Mouse (Mus musculus): Measurements from ENCODE around the gene Arl13b. TPM values are rescaled to one million over a fixed set of nuclear protein-coding genes. Genes with fewer than 3 reads are reported as not detected.

The Arl13b gene
- total RNA-seq, 2 experiments from 2014 or later, result 12.0 to 12.7 TPM

Small RNA genes within 50 kb of the gene (microRNA-seq; reads per million reads assigned to microRNA genes)
- gene Gm25986, result not detected

Other genes starting within 250 kb of the Arl13b start
- gene Nsun3, start 60.2 kb downstream of the Arl13b start, total RNA-seq (2021), result 10 to 100 TPM; 14.5 to 19.7 TPM
- not detected for gene Stx19, start 32.4 kb downstream of the Arl13b start, total RNA-seq (2021)
- gene Pros1, start 7.3 kb upstream of the Arl13b start, total RNA-seq (2021), result 10 to 100 TPM; 52.2 to 53.0 TPM